Mouse (Mus musculus) large intestine, adult 2 months (tissue): ENCODE data around the gene Gm21974. TPM values are rescaled to one million over a fixed set of nuclear protein-coding genes. Genes with fewer than 3 reads are reported as not detected.
A peak's percentile ranks its signal among the peaks of the same experiment; 100 is the strongest.

ENCODE experiments used
- DNase-seq: peaks from one replicate; pipeline ENCODE4 v3.0.0-alpha.2; 2012; ENCODE audit warnings: low read depth, low spot score
- WGBS: fragments of 180-500 bp; shearing (Covaris S2); methylation state at CpG from one replicate; pipeline ENCODE4 v1.1.7; 2018; 5-methylcytosine and 5-hydroxymethylcytosine counted together
- polyA plus RNA-seq: library from polyadenylated mRNA; depleted of rRNA; stranded (reverse); fragments of >200 nt; gene quantifications from 2 replicates; pipeline ENCODE4 v1.2.3, GENCODE M21; 2012

Gene Gm21974
- polyA plus RNA-seq, 1 experiment = not detected

DNA sequence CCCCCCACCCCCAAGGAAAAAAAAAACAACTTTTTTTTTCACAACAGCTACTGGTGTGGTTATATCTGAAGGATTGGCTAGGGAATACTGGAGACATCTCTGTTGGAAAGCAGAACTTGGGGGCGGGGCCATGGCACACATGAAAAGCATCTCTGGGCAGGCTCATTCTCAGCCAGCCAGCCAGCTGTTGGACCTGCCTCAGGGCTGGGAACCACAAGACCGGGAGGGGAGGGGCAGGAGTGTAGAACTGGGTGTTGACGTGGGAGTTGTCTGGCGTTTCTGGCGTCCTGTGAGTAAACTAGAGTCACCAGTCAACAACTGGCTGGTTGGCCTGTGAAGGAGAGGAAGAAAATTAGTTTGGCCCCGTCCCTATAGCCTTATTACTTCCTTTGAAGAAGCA, 9.3 kb downstream of the Gm21974 start:
- WGBS = 23% methylated on average over 6 of the region's 6 CpGs
- DNase-seq = no peak

DNA sequence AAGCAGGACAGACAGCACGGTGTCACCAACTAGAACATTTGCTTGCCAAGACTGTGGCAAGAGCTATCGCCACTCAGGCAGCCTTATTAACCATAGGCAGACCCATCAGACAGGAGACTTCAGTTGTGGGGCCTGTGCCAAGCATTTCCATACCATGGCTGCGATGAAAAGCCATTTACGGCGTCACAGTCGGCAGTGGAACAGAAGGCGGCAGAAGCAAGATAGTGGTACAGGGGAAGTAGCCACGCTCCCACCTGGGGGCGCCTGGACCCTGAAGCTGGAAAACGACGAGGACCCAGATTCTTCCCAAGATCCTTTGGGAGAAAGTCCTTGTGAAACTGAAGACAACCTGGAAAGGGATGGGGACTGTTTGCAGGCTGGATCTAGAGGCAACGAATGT, 14.8 kb downstream of the Gm21974 start:
- DNase-seq = no peak
- 83% methylated on average over 12 of the region's 12 CpGs for WGBS

DNA sequence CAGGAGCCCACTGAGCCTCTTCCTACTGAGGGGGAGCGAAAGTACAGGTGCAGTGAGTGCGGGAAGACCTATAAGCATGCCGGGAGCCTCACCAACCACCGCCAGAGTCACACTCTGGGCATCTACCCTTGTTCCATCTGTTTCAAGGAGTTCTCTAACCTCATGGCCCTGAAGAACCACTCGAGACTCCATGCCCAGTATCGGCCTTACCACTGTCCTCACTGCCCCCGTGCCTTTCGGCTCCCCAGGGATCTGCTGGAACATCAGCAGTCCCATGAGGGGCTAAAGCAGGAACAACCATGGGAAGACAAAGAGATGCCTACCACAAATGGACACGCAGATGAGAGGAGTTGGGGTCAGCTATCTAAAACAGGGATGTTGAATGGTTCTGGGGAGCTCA, 16.0 kb downstream of the Gm21974 start:
- DNase-seq = no peak
- WGBS = 94% methylated on average over 9 of the region's 9 CpGs

DNA sequence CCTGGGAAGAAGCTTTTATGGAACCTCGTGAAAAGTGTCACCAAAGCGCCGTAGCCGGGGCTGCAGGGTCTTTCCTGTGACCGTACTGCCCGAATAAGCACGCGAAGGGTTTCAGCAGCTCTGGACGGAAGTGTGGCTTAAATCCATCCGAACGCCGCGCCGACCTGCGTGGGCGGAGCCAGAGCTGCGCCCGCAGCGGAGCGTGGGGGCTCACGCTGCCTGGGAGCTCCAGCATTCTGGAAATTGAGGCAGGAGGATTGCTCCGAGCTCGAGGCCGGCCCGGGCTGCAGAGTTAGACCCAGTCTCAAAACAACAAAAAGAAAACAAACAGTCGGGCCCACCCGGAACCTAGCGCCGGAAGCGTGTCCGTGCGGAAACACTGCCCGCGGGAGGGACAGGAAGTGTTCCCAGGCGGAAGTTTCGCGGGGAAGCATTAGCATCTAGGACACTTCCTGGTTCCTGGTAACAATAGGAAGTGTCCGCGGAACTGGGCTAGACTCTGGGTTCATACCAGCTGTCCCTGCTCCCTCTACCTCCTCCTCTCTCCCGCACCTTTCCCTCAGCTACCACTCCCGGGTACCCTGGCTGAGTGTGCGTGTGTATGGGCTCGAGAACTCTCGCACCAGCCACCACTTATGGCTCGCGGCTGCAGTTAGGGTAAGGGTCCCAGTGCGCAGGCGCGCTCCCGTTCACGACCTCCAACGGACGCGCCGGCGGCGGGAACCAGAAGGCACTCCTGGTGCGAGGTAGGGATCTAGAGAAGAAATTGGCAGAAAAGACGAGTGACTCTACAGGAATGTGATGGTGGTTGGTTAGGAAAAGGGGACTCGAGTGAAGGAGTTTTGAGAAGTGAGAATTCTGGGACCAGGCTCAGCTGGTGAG, 18.5 kb downstream of the Gm21974 start, which contains the start of gene Zfp668:
TSS of gene Zfp668 (minus strand) at position 362 of the 882 bp plus-strand sequence.
- DNase-seq = peak; percentile 73
- WGBS = under 1% methylated on average over 60 of the region's 60 CpGs

DNA sequence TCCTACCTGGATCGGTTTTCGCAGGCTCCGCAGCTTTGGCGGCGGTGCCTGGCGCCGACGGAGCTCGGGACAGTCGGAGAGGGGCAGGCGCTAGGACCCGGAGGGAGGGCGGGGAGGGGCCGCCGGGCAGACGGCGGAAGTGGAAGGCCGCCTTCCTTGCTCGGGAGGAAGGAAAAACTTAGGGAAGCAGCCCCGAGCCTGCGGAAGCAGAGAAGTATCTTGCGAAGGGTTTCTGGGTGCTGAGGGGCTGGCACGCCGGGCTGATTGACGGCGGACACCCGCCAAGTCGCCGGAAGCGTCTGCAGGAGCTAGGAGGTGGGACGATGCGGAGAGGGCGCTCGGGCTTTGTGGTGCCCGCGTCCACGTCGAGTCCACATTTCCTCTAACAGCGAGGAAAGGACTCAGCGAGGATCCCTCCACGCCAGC, 19.2 kb downstream of the Gm21974 start, which contains the start of gene Zfp646:
TSS of gene Zfp646 (plus strand) at position 181 of the 426 bp plus-strand sequence.
- peak; percentile 57 for DNase-seq
- under 1% methylated on average over 41 of the region's 41 CpGs for WGBS

DNA sequence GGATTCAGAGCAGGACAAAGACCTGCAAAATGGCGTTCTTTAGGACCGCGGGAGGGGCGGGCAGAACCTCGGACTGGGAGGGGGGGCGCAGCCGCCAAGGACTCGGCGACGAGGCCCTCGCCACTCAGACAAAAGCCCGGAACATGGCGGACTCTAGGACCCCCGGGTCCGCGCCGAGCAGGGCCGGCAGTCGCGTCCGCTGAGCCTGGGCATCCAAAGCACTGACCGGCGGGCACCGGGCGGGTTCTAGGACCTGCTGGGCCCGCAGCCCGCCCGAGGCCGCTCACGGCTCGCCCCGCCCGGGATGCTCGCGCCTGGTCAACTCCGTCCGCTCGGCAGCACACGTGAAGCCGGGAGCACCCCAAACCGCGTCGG, 19.6 kb downstream of the Gm21974 start:
- under 1% methylated on average over 43 of the region's 43 CpGs for WGBS
- DNase-seq = peak; percentile 73

DNA sequence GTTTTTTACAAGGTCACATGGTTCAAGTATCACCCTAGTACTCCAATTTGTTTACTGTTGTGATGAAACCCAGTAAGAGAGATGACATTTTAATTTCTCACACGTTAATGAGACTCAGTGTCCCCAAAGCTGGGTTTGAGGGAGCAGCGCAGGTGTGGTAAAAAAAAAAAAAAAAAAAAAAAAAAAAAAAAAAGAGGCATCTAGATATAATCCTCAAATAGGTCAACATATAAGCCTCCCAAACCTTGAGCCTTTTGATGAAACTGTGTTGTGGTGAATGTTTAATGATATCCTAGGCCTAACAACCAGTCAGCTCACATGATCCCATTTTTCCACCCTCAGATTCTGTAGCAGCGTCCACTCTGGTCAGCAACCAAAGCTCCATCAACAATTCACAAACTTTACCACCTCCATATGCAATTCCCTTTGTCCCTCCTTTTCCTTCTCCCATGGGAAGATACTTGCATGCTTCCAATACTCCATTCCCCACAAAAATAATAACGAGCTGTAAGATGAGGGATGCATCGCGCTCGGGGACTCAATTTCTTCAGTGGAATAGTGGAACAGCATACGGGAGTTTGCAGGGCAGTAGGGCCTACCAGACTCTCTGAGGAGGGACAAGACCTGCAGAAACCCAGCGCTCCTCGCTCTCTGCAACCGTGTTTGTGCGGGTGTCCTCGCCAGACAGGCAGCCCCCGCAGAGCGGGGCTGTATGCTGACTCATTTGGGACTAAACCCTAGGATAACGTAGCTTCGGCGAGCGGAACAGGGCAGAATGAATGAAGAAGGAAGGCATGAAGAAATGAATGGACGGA, 20.2 kb downstream of the Gm21974 start:
- DNase-seq = no peak
- 3% methylated on average over 20 of the region's 20 CpGs for whole genome bisulfite sequencing

DNA sequence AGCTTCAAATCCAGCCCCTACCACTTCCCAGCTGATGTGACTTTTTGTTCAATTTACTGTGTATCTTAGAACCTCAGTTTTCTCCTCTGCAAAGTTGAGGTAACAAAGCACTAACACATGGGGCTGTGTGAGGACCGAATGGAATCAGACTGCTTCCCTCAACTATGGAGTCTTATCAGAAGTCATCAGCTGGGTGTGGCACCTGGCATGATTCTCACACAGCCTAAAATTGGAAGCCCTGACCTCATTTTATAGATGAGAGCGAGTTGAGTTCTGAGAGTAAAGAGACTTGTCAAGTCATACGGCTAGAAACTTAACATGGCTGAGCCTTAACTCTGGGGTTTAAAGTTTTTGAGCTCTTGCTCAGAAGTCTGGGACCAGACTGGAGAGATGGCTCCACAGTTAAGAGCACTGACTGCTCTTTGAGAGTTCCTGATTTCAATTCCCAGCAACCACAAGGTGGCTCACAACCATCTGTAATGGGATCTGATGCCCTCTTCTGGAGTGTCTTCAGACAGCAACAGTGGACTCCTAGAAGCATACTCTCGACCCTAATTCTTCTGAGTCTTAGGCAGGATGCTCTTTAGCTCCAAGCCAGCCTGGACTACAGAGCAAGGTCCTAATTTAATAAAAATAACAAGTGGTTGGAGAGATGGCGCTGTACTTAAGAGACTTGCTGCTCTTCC, 25.0 kb downstream of the Gm21974 start:
- 53% methylated on average over 5 of the region's 5 CpGs for WGBS
- DNase-seq = no peak

DNA sequence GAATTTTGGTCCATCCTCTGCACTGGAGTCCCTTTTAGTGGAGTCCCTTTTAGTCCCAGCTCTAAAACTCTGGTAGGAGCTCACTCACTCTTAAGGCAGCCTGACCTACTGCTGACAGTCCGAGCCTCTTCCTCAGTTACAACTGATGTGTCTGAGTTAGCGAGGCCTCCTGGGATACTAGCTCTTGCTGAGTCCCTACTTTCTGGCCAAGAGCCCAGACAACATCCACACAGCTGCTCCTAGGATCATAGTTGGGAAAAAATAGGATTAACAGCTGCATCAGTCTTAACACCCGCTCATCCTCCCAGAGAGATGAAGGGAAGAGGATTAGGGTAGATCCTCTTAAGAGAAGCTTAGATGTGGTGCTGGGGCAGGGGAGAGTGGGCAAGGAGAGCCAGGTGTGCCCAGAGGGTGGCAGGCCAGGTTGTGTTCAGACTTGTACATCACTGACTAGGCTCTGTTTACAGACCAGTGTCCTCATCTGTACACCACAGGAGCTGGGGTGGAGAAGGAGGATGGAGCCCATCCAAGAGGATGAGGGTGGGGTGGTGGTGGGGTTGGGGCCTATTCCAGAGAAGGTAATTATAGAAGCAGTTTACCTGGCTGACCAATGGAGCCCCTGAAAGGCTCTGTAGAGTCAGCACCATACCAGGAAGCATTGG, 26.0 kb downstream of the Gm21974 start:
- no peak for DNase-seq
- 61% methylated on average over 3 of the region's 3 CpGs for WGBS

DNA sequence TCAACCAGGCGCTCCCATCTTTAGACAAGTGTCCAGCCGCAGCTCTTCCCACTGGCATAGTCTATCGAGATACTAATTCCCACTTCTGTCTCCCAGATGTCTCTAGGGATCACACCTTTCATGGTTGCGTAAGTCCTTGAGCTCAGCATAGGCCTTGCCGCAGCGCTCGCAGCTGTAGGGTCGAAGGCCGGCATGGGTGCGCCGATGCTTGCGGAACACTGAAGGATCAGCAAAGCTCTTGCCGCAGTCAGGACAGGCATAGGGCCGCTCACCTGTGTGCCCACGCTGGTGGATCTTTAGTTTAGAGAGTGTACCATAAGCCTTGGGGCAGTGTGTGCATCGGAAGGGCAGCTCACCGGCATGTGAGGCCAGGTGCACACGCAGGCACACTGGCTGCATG, 27.6 kb downstream of the Gm21974 start:
- 96% methylated on average over 18 of the region's 18 CpGs for WGBS
- DNase-seq = no peak

DNA sequence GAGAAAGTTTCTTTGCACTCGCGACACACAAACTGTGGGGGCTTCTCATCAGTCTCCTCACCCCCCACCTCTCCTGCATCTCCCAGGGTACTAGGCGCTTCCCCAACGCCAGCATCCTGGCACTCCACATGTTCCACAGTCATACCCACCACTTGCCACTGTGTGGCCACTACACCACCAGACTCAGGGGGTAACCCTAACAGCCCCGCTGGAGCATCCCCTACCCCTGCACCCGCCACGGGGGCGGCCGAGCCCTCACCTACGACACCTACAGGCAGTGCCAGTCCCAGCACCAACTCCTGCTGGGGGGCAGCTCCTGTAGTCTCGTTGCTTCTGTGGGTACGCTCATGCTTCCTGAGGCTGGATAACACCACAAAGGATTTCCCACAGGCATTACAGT, 28.8 kb downstream of the Gm21974 start:
- no peak for DNase-seq
- 92% methylated on average over 12 of the region's 12 CpGs for WGBS

DNA sequence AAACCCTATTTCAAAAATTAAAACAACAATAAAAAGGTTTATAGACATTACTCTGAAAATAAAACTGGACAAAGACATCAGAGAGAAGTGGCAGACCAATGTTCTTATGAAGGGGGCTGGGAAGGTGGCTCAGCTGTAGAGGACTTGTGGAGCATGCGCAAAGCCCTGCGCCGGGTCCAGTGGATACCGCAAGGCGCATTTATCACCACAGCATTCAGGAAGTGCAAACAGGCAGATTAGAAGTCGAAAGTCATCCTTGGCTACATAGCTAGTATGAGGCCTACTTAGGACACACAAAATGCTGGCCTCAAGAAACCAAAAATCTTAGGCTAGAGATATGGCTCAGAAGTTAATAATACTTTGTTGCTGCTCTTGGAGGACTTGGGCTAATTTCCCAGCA, 37.0 kb downstream of the Gm21974 start:
- WGBS = 90% methylated on average over 6 of the region's 6 CpGs
- DNase-seq = no peak

DNA sequence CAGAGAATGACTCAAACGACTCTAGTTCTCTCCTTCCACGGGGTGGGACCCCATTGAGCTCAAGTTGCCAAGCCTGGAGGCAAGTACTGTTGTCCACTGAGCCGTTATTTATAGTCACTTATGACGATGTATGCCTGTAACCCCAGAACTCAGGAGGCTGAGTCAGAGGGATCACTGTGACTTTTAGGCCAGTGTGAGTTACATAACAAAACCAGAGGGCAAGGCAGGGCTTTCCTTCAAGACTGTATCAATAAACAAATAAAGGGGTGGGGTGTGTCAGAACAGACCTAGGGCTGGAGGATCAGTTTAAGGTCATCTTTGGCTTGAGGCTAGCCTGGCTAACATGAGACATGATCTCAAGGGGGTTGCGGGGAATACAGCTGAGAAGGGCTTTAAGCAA, 44.3 kb downstream of the Gm21974 start:
- 28% methylated on average over 5 of the region's 5 CpGs for WGBS
- DNase-seq = no peak

DNA sequence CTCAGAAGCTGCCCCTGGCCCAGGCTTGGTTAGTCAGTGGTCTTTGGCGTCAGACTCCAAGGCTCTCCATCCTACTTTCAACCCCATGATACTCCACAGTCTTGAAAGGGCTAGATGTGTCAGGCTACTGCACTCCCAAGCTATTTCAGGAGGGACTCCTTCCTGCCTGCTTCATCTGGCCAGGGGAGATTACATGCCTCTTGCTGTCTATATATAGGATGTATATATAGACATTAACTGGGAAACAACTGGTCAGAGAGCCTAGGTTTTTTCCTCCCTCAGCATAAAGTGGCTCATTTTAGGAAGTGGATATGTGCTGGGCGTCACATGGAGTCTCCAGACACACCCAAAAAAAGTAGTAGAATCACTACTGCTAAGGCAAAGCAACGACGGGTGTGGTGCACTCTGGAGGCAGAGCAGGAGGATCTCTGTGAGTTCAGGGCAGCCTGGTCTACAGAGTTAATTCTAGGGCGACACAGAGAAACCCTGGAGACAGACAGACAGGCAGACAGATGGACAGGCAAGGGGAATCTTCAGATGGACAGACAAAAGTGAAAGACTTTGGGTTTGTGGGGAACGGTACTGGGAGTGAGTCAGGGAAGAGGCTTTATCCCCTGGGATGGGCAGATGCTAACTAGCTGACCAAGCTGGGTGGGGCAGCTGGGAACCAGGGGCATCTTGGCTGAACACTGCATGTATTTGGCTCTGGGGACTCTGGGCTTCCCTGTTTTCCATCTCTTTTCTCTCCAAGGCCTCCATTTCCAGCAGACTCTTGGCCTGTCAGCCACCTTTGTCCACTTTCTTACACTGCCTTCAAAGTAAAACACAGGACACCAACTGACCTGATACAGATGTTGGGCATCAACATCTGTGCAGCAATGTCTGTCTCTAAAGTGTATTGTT, 45.0 kb downstream of the Gm21974 start:
- WGBS = 47% methylated on average over 6 of the region's 6 CpGs
- DNase-seq = no peak

DNA sequence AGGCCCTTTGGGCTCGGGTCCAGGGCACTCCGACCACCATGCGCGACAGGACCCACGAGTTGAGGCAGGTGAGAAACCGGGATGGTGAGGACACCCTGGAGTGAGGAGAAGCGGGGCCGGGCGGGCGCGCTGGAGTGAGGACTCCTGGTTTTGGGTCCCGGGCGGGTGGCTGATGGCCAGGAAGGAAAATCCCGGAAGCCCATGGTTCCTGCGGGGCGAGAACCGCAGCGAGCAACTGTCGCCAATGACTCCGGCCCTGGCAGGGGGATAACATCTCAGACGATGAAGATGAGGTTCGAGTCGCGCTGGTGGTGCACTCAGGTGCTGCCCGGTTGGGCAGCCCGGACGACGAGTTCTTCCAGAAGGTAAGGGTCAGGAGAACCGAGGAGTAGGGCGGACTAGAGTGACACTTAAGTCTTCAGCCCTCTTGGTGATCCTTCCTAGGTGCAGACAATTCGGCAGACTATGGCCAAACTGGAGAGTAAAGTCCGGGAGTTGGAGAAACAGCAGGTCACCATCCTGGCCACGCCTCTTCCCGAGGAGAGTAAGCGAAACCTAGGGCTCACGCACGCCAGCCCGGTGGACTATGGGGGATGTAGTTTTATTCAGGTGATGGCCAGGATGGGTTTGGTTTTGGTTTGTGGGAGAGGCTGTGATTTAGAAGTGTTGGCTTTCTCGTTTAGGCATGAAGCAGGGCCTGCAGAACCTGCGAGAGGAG, 53.1 kb downstream of the Gm21974 start:
- 1% methylated on average over 40 of the region's 40 CpGs for WGBS
- DNase-seq = peak; percentile 79

DNA sequence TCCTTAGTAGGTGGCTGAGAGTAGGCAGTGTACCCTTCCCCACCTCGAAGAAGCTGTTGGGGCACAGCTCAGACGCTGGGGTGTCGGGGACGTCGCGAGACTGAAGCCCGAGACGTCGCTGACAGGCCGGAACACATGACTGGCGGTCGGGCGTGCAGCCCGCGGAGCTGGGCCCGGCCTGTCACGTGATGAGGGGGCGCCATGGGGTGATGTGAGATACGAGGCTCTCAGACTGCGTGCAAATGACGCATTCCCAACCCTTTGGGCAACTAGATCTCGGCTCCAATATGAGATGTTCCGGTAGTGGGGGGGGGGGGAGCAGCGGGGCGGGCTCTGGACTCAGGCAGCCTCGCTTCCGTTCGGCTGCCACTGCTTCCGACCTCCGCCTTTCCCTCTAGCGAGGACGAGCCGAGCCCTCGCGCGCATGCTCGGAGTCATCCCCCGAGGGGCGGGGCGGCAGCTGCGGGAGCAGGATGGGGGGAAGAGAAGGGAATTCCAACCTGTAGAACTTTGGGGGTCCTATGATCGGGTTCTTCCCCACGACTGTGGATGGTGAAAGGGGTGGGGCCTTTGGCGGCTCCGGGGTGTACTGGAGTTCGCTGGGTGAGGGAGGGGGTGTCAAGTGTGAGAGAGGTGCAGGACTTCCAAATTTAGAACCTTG, 53.8 kb downstream of the Gm21974 start:
- under 1% methylated on average over 46 of the region's 46 CpGs for WGBS
- DNase-seq = peak; percentile 80

DNA sequence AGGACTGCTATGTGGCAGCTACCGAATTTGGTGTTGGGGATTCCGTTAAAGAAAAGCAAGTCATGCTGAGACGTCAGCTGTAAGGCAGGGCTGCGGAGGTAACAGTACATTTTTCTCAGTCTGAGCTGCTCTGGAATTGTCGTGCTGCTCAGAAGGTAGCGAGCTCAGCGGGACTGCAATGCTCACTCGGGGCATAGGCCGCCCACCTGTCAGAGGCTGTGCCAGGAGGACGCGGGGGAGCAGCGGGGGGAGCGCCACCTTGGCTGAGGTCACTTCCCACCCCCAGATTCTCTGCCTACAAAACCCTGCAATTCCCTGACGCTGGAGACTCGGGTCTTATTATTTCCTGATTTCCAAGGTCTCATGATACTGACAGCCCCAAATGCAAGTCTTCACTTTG, 54.4 kb downstream of the Gm21974 start:
- DNase-seq = no peak
- 3% methylated on average over 15 of the region's 15 CpGs for WGBS
